Mouse (Mus musculus) stomach, embryonic 16.5 days (tissue): ENCODE measurements at regions not wholly inside any gene's neighbourhood (a gene's known extent, or its start where the extent isn't known, plus 50 kb on each side); places are given as distances from the start of the nearest gene placed in this dataset.

Experiments
- ATAC-seq: fragments of 200-750 bp; cut with Nextera tagmentation; 2 replicates; pipeline ENCODE4 v1.8.0; 2017; ENCODE audit warnings: moderate number of reproducible peaks, moderate TSS enrichment; ENCODE audit not compliant: insufficient read depth, low FRiP score
- H3K27ac ChIP-seq: fragments of 300-500 bp; sonication (generic); 2 replicates; pipeline ENCODE4 v1.5.1; 2014; ENCODE audit warnings: low read length
- H3K27me3 ChIP-seq: fragments of 300-500 bp; sonication (generic); 2 replicates; pipeline ENCODE4 v1.6.1; 2014; ENCODE audit warnings: low read length, control low read depth, mixed read lengths; ENCODE audit not compliant: control insufficient read depth, insufficient read depth
- H3K36me3 ChIP-seq: fragments of 300-500 bp; sonication (generic); 2 replicates; pipeline ENCODE4 v1.6.1; 2014; ENCODE audit warnings: low read length; ENCODE audit not compliant: control insufficient read depth, insufficient read depth
- H3K4me1 ChIP-seq: fragments of 300-500 bp; sonication (generic); 2 replicates; pipeline ENCODE4 v1.6.1; 2014; ENCODE audit warnings: low read length, control low read depth, mixed read lengths; ENCODE audit not compliant: control insufficient read depth, insufficient read depth
- H3K4me2 ChIP-seq: fragments of 300-500 bp; sonication (generic); 2 replicates; pipeline ENCODE4 v1.6.1; 2014; ENCODE audit warnings: low read depth, low read length, mixed read lengths
- H3K4me3 ChIP-seq: fragments of 300-500 bp; sonication (generic); replicated peaks from 2 replicates; pipeline ENCODE4 v1.5.1; 2014; ENCODE audit warnings: mild to moderate bottlenecking, low read length
- H3K9ac ChIP-seq: fragments of 300-500 bp; sonication (generic); 2 replicates; pipeline ENCODE4 v1.6.1; 2014; ENCODE audit warnings: low read length
- H3K9me3 ChIP-seq: fragments of 300-500 bp; sonication (generic); replicated peaks from 2 replicates; pipeline ENCODE4 v1.6.1; 2016; ENCODE audit warnings: low read length, control low read depth; ENCODE audit not compliant: control insufficient read depth
- WGBS: fragments of 180-500 bp; shearing (Covaris S2); extraction: QIAGEN DNeasy Blood & Tissue Kit; methylation state at CpG from one replicate; pipeline ENCODE4 v1.1.7; 2014; 5-methylcytosine and 5-hydroxymethylcytosine counted together

DNA sequence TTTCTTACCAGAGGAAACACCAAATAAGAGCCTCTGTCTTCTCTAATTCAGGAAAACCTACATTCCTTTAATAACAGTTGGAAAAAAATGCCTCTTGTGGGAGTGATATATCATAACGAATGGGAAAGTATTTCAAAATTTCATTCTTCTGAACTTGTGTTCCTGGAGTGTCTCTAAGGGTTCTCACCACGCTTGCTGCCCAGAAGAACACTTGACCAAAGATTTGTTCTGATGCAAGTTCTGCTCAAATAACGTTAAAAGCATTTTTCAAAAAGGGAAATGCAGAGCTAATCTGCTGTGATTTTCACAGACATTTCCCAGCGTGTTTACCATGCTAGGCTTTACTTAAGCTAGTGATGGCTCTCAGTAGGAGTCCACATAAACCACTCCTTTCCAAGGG, 329.8 kb upstream of the Hsf2 start:
- H3K27me3 ChIP-seq, result no peaks in the 10 kb centered on the region
- no peak overlapping the region for H3K27ac ChIP-seq
- no peak overlapping the region for H3K4me2 ChIP-seq
- WGBS, result 58% methylated on average over 4 of the region's 4 CpGs
- no peak overlapping the region for H3K4me3 ChIP-seq
- H3K9ac ChIP-seq, result no peak overlapping the region
- H3K36me3 ChIP-seq, result no peaks in the 10 kb centered on the region
- no peaks in the 10 kb centered on the region for H3K9me3 ChIP-seq
- no peak for ATAC-seq
- no peaks in the 10 kb centered on the region for H3K4me1 ChIP-seq

DNA sequence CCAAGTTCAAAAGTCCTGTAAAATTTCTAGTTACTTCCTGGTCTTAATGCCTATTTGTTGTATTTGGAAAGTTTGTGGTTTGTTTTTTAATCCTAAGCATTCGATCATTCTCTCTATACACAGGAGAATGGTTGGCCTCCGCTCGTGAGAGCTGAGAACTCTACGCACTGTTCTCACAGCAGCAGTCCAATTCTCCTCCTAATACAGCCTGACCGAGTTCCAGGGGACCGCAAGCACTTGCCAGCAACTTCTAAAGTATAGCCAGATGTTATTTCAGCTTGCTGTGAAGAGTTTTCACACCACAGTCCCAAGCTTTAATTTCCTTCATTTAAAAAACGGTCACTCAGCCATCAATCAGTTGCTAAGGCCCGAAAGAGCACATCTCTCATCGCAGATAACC, 329.3 kb upstream of the Hsf2 start:
- no peaks in the 10 kb centered on the region for H3K4me1 ChIP-seq
- 76% methylated on average over 9 of the region's 9 CpGs for WGBS

DNA sequence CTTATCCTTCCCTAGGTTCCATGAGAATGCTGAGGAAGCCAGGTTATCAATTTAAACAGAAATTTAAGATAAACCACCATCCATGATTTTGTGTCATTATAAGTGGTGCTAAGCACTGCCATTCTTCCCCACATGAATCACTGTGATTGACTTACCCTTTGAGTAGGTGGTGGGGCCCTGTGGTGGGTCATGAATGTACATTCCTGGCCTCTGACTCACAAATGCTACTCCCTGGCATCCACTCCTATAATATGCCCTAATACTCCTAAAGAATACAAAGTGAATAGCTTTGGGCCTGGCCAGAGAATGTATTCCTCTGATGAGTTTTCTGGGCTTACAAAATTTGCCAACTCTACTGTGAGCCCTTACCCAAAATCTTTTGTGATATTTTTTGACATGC, 325.6 kb upstream of the Hsf2 start:
- H3K27me3 ChIP-seq, result no peaks in the 10 kb centered on the region
- no peak overlapping the region for H3K4me3 ChIP-seq
- H3K36me3 ChIP-seq, result no peaks in the 10 kb centered on the region
- no peaks in the 10 kb centered on the region for H3K9me3 ChIP-seq
- H3K4me2 ChIP-seq, result no peak overlapping the region
- H3K9ac ChIP-seq, result no peak overlapping the region
- H3K4me1 ChIP-seq, result no peaks in the 10 kb centered on the region
- ATAC-seq, result no peak
- no peak overlapping the region for H3K27ac ChIP-seq

More for the DNA sequence above, 329.3 kb upstream of the Hsf2 start:
- Histone ChIP-seq H3K36me3 (no peaks in the 10 kb centered on the region), H3K27ac (no peak overlapping the region), H3K4me2 (no peak overlapping the region), H3K4me3 (no peak overlapping the region), H3K9ac (no peak overlapping the region), H3K9me3 (no peaks in the 10 kb centered on the region), H3K27me3 (no peaks in the 10 kb centered on the region)
- ATAC-seq, result no peak

DNA sequence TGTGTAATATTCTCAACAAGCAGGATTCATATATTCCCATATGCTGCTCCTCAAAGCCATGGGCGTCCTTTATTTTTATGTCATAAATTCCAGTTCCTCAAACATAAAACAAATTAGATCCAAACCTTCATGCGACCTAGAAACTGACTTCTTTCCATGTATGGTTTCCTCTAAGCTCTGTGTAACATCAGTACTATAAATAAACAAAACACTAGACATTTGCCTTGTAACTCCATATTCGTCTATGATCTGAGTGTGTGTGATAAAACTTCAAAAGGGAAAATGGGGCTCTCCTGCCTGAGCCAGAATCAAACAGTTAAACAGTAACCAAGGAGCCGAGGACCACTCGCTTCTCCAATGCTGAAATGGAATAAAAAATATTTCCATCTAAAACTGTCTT, 322.8 kb upstream of the Hsf2 start:
- no peak overlapping the region for H3K4me2 ChIP-seq
- ATAC-seq, result no peak
- H3K4me1 ChIP-seq, result no peaks in the 10 kb centered on the region
- H3K27me3 ChIP-seq, result no peaks in the 10 kb centered on the region
- H3K9me3 ChIP-seq, result no peaks in the 10 kb centered on the region
- H3K36me3 ChIP-seq, result no peaks in the 10 kb centered on the region
- H3K9ac ChIP-seq, result no peak overlapping the region
- no peak overlapping the region for H3K4me3 ChIP-seq
- H3K27ac ChIP-seq, result no peak overlapping the region
- 44% methylated on average over 5 of the region's 5 CpGs for WGBS

DNA sequence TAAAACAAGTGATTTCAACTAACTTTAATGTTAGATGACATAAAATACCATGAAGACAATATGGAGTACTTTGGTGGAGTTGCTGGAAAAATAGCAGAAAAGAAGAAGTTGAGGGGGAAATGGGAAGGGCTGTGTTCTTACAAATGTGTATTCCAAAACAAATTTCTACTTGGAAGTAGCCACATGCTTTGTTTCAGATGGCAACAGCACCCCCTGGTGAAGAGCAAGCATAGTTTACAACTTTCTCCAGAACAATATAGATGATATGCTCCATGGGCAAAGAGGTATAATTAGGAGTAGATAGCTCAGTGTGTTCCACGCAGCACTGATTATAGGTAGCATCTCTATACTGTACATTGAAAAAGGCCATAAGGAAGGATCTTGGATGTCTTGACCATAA, 302.6 kb upstream of the Hsf2 start:
- Histone ChIP-seq H3K4me2 (no peak overlapping the region), H3K4me3 (no peak overlapping the region), H3K4me1 (no peaks in the 10 kb centered on the region), H3K27ac (no peak overlapping the region), H3K27me3 (no peaks in the 10 kb centered on the region; the same call in 1 of the 2 replicates), H3K36me3 (no peaks in the 10 kb centered on the region), H3K9me3 (no peaks in the 10 kb centered on the region), H3K9ac (no peak overlapping the region)
- ATAC-seq, result no peak
- WGBS, result 74% methylated on average over 1 of the region's 1 CpGs

DNA sequence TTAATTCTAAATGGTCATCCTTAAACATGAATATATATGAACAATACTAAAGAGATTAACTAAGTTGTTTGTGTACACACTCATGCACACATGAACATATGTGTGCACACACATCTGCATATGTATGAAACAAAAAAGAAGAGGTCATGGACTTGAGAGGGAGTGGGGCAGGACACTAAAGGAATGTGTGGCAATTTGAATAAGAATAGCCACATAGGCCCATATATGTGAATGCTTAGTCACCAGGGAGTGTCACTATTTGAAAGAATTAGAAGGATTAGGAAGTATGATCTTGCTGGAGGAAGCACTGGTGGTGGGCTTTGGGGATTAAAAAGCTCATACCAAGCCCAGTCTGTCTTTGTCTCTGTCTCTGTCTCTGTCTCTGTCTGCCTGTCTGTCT, 275.5 kb upstream of the Hsf2 start:
- no peaks in the 10 kb centered on the region for H3K9me3 ChIP-seq
- H3K4me1 ChIP-seq, result no peaks in the 10 kb centered on the region
- H3K4me2 ChIP-seq, result no peak overlapping the region
- H3K36me3 ChIP-seq, result no peaks in the 10 kb centered on the region
- no peak overlapping the region for H3K27ac ChIP-seq
- ATAC-seq, result no peak
- H3K9ac ChIP-seq, result no peak overlapping the region
- H3K27me3 ChIP-seq, result no peaks in the 10 kb centered on the region
- no peak overlapping the region for H3K4me3 ChIP-seq

DNA sequence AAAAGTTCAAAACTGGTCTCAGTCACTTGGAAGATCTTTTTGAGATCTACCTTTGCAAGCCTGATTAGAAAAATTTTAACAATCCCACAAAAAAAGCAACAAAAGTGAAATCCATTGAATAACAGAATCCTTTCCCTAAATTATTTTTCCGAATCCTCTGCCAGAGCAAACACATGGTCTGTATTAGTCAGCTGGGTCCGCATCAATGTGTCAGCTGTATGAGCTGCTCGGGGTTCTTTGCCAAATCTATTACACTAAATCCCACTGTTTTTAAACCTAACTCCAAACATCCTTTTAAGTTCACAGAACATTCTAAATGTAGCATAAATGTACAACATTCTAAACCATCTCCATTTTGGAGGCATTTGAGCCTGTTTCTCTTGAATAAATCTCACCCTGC, 255.1 kb upstream of the Hsf2 start:
- no peaks in the 10 kb centered on the region for H3K27me3 ChIP-seq
- H3K36me3 ChIP-seq, result no peaks in the 10 kb centered on the region
- H3K4me3 ChIP-seq, result no peak overlapping the region
- H3K4me2 ChIP-seq, result no peak overlapping the region
- no peaks in the 10 kb centered on the region for H3K4me1 ChIP-seq
- no peaks in the 10 kb centered on the region for H3K9me3 ChIP-seq
- no peak overlapping the region for H3K9ac ChIP-seq
- ATAC-seq, result peak; percentile 56; the same call in 1 of the 2 replicates
- WGBS, result 47% methylated on average over 3 of the region's 3 CpGs
- no peak overlapping the region for H3K27ac ChIP-seq

DNA sequence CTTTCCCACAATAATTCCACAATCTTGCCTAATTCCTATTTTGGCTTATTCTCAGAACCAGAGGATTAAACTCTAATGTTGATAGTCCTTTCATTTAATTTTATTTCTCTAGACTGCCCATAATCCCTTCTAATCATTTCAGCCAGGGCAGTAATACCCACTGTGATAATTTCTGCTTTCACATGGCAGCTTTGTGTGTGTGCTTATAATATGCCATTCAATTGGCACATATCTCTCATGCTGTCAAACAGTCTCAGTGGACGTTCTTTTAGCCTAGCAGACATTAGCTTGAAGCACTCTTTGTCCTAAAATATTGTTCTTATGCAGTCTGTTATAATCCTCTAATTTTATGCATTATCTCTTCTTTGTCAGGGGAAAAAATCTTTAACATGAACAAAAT, 205.0 kb upstream of the Hsf2 start:
- H3K9me3 ChIP-seq, result no peaks in the 10 kb centered on the region
- no peak overlapping the region for H3K4me2 ChIP-seq
- WGBS, result 38% methylated on average over 1 of the region's 1 CpGs
- H3K4me1 ChIP-seq, result no peaks in the 10 kb centered on the region
- no peak overlapping the region for H3K27ac ChIP-seq
- no peak overlapping the region for H3K9ac ChIP-seq
- H3K36me3 ChIP-seq, result no peaks in the 10 kb centered on the region
- no peak for ATAC-seq
- H3K27me3 ChIP-seq, result no peaks in the 10 kb centered on the region
- H3K4me3 ChIP-seq, result no peak overlapping the region

DNA sequence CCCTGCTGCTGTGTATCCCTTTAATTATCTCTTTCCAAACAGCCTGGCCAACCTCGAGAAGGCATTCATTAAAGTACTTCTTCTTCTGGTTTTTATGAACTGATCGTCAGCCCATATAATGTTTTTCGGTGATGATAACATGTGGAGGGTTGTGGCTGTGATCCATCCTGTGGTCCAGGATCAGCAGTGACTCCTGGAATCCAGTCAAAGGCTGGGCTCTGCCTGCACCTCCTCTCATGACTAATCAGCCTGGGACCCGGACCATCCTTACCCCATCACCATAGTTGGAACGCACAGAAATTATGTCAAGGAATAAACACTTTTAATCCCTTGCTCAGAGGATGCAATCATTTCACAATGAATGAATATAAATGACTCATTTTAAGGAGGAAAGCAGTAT, 203.3 kb upstream of the Hsf2 start:
- no peaks in the 10 kb centered on the region for H3K36me3 ChIP-seq
- H3K27ac ChIP-seq, result no peak overlapping the region
- no peak overlapping the region for H3K4me3 ChIP-seq
- ATAC-seq, result no peak
- H3K9me3 ChIP-seq, result no peaks in the 10 kb centered on the region
- no peaks in the 10 kb centered on the region for H3K4me1 ChIP-seq
- no peak overlapping the region for H3K4me2 ChIP-seq
- no peaks in the 10 kb centered on the region for H3K27me3 ChIP-seq
- 64% methylated on average over 5 of the region's 5 CpGs for WGBS
- no peak overlapping the region for H3K9ac ChIP-seq

DNA sequence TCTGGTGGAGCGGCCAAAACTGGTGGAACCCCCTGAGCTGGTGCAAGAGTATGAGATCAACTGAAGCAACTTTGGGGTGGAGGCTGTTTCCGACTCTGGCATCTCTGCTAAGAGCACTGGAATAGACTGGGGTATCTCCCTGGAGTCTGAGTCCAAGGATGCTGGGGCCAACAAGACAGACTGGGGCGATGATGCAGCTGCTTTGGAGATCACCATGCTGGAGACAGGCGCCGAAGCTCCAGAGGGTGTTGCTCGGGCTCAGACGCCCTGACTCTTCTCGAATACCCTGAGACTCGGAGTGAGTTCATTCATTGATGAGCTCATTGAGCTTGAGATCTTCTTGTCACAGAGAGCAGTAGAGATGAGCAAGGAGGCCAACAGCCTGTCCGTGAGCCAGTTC, 194.6 kb upstream of the Hsf2 start:
- H3K4me1 ChIP-seq, result no peaks in the 10 kb centered on the region
- no peak for ATAC-seq
- H3K36me3 ChIP-seq, result no peaks in the 10 kb centered on the region
- H3K9me3 ChIP-seq, result no peaks in the 10 kb centered on the region
- H3K4me2 ChIP-seq, result no peak overlapping the region
- WGBS, result 94% methylated on average over 10 of the region's 10 CpGs
- no peak overlapping the region for H3K27ac ChIP-seq
- no peak overlapping the region for H3K4me3 ChIP-seq
- no peaks in the 10 kb centered on the region for H3K27me3 ChIP-seq
- no peak overlapping the region for H3K9ac ChIP-seq
